Mouse (Mus musculus): ENCODE results near the gene Neo1. TPM values are rescaled to one million over a fixed set of nuclear protein-coding genes. Genes with fewer than 3 reads are reported as not detected.

Neo1 gene
- polyA plus RNA-seq, 1 experiment from 2014 or later: 31.0 TPM

DNA sequence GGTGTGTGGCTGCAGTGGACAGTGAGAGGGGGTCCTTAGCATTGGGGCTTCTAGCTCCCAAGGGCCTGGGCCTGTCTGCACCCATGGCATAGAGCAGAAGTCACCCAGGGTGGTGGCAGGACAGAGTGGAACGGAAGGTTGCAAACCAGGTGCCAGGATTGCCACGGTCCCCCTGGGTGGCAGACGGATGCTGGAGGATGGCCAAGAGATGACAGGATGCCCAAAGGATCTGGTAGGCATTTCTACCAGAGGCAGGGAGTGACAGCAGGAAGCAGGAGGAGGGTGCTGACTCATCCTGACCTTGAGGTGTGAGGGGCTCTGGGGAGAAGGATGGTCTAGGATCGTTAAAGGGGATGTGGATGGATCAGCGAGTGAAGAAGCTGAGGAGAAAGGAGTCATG is 197.7 kb downstream of the Neo1 start:
- 78% methylated on average over 5 of the region's 5 CpGs for WGBS
- Histone ChIP-seq H3K9me3 (no peaks in the 10 kb centered on the region), H3K4me1 (peaks cover 86% of the 10 kb centered on the region), H3K27me3 (ENCODE audit: insufficient read depth, poor library complexity, severe bottlenecking) (0 out of 2 replicates have a peak, but pooled peaks cover 6% of the 10 kb centered on the region), H3K4me3 (no peak overlapping the region), H3K36me3 (0 out of 2 replicates have a peak, but pooled peaks cover 2% of the 10 kb centered on the region), H3K27ac (peak overlapping the region; percentile 12; the same call in 1 of the 2 replicates)
- DNase-seq (ENCODE audit: low spot score): no peak

DNA sequence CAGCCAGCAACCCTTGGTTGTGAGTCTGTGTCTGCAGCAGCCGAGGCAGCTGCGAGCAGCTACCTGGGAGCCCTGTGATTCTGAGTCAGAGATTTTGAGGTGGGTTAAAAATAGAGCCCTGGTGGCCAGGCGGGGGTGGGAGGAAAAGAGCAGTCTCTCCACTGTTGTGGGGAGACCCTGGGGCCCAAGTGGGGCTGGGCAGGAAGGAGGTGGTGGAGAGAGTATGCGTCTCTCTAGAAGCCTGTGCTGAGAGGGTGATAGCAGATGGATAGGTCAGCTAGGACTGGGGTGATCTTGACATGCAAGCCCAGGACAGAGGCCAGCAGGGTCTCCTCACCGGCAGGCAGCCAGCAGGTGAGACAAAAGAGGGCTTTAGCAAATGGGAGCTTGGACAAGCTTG is 199.1 kb downstream of the Neo1 start:
- 22% methylated on average over 5 of the region's 5 CpGs for WGBS
- H3K4me1 ChIP-seq: peaks cover 84% of the 10 kb centered on the region

DNA sequence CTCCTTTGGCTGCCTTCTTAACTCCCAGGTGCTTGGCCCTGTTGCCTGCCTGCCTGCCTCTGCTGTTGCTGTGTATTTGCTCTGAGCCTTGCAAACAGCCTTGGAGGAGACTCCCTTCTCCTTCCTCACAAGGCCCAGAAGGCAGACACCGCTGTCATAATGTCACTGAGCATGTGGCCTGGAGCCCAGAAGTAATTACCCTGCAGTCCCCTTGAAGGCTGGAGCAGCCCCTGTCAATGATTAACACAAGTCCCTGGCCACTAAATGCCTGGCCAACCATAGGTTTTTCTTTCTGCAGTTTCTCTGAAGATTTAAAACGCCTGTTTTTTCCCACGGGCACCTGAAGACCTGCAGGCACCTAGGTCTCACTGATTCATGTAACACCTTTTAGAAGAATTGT is 203.3 kb downstream of the Neo1 start:
- Histone ChIP-seq H3K36me3 (0 out of 2 replicates have a peak, but pooled peaks cover 4% of the 10 kb centered on the region), H3K27me3 (ENCODE audit: insufficient read depth, poor library complexity, severe bottlenecking) (no peaks in the 10 kb centered on the region), H3K4me3 (no peak overlapping the region), H3K9me3 (no peaks in the 10 kb centered on the region), H3K4me1 (peaks cover 88% of the 10 kb centered on the region), H3K27ac (no peak overlapping the region)
- WGBS: 80% methylated on average over 3 of the region's 3 CpGs
- DNase-seq (ENCODE audit: low spot score): no peak

More for the DNA sequence above, 199.1 kb downstream of the Neo1 start:
- H3K27ac ChIP-seq: peak overlapping the region; percentile 84
- peak overlapping the region; percentile 16; the same call in 1 of the 2 replicates for H3K4me3 ChIP-seq
- H3K36me3 ChIP-seq: 0 out of 2 replicates have a peak, but pooled peaks cover 5% of the 10 kb centered on the region
- DNase-seq (ENCODE audit: low spot score): no peak
- no peaks in the 10 kb centered on the region for H3K9me3 ChIP-seq
- H3K27me3 ChIP-seq (ENCODE audit: insufficient read depth, poor library complexity, severe bottlenecking): 0 out of 2 replicates have a peak, but pooled peaks cover 6% of the 10 kb centered on the region

DNA sequence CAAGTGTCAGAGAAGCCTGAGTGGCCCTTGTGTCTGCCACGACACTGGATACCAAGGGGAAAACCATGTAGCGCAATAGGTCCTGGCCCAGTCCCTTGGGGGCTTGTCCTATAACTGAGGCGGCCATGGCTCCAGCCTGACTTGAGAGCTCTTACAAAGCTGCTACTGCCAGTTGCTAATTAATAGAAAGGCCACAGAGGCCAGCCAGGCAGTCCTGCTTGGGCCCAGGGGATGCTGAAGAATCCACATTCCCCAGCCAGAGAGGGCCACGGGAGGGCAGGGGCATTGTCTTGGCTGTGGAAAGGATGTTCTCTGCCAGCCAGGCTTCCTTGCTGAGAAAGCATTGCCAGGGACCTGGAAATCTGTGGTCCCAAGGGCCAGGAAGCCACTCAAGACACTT is 206.6 kb downstream of the Neo1 start:
- Histone ChIP-seq H3K27me3 (ENCODE audit: insufficient read depth, poor library complexity, severe bottlenecking) (peaks cover 19% of the 10 kb centered on the region), H3K36me3 (0 out of 2 replicates have a peak, but pooled peaks cover 10% of the 10 kb centered on the region), H3K27ac (peak overlapping the region; percentile 62; the same call in 1 of the 2 replicates), H3K4me3 (no peak overlapping the region), H3K9me3 (no peaks in the 10 kb centered on the region), H3K4me1 (peaks cover 84% of the 10 kb centered on the region)
- WGBS: 32% methylated on average over 4 of the region's 4 CpGs
- DNase-seq (ENCODE audit: low spot score): no peak

Other genes with a start within 250 kb of the Neo1 start
- 3.0 and 3.8 TPM in 2 replicates for gene Hcn4, start 213.0 kb downstream of the Neo1 start, polyA plus RNA-seq (2016; fragmentation: Nextera tagmentation; extraction: Ambion mirVana)